Mouse (Mus musculus) urinary bladder, postnatal 10 days (tissue): ENCODE measurements around the gene Polr3h.

Experiments
- DNase-seq: peaks from one replicate; pipeline ENCODE4 v3.0.0; 2022; ENCODE audit warnings: low spot score

The Polr3h gene

DNA sequence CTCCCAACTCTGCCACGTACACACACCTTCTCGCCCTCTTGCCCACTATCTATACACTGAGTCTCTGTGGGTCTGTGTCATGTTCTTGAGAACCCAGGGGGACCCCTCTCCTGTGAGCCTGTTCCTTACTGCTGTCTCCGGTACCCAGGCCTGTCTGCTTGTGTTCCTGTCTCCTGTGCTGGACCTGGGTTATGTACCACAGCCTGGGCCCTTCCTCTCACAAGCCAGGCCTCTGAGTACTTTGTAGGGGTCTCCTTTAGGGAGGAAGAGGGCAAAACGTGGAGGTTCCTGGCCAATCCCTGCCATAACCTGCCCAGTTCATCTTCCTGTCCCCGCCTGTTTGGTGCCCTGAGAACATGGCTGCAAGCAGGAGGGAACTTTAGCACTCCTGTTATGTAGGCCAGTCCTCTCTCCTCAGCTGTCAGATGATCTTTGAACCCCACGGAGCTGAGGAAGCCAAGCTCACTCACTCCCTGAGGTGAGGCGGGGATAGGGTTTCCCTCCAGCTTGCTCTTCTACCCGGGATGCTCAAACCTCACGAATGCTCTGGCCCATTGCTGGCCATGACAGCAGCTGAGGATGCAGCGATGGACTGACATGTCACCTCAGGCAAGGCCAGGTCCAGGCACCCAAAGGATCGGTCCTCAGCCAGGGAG is 23.6 kb upstream of the Polr3h start:
- no peak for DNase-seq

DNA sequence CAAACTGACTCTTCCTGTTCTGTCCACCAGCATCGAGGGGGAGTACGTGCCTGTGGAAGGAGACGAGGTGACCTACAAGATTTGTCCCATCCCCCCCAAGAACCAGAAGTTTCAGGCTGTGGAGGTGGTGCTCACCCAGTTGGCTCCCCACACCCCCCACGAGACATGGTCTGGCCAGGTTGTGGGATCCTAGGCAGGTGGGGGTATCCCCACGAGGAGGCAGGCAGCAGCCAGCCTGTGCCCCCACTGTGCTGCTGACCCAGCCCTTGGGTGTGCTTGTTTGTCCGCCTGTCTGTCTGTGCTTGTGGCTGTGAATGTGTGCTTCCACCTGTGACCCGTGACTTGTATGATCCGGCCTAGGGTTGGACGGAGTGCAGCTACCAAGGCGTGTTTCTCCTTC is 23.0 kb upstream of the Polr3h start:
- no peak for DNase-seq

DNA sequence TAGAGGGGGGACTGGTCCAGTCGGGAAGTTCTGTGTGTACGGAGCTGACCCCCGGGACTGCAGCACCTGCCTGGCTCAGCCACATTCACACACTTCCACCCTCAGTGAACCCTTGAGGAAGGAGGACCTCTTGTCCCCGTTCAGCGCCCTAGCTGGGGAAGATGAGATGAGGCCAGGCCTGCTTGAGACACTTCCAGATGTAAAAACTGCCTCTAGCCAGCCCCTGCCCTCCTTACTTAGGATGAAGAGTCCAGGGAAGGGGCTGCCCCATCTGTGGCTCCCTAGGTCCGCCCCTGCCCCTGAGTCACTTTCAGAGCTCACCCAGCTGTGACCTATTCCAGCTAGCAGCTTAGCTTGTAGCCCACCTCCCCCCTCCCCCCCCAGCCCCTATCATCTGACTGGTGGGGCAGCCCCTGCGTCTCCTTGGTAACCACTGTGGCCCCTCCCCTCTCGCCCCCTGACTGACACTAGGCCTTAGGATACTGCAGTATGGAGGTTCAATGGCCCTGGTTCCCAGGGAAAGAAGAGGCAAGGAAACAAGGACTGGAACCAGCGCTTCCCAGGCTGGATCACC is 17.2 kb upstream of the Polr3h start:
- DNase-seq, result no peak

DNA sequence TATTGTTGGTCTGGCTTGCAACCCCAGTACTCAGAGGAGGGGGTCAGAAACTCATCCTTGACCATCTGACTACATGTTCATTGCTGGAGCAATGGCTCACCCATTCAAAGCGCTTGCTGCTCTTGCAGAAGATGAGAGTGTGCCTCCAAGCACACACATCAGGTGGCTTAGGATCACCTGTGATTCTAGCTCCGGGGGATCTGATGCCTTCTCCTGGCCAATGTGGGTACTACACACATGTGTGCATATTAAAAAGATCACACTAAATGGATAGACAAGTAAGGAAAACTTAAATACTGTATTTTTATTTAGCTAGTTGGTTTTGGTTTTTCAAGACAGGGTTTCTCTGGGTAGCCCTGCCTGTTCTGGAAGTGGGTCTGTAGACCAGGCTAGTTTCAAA is 15.0 kb upstream of the Polr3h start:
- no peak for DNase-seq

DNA sequence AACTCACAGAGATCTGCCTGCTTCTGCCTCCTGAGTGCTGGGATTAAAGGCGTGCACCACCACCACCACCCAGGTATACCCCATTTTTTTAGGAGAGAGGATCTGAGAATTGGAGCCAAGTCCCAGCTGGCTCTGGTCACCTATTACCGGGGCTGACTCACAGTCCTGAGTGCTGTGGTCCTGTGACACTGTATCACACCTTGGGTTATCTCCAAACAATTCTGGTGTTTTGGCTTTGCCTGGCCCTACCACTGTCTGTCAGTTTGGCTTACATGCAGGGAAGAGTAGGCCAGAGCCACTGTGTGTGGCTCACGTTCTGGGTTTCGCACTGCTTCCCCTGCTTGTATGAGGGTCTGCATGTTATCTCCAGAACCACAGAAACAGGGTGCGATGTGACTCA is 14.2 kb upstream of the Polr3h start:
- no peak for DNase-seq

DNA sequence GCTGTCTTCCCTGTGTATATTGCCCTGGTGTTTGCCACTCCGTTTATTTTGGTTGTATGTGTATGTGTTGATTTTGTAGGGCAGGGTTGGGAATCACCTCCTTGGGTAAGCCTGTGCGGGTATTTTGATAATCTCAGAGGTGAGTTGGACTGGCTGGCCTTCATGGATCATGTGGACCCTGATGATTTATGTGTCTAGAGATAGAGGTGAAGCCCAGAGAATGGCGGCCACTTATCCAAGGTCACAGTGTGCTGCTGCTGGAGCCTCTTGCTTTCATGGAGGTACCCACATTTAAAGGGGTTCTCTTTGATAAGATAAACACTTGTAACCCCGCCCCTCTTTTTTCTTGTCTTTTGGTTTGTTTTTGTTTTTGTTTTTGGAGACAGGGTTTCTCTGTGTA is 13.7 kb upstream of the Polr3h start:
- no peak for DNase-seq

DNA sequence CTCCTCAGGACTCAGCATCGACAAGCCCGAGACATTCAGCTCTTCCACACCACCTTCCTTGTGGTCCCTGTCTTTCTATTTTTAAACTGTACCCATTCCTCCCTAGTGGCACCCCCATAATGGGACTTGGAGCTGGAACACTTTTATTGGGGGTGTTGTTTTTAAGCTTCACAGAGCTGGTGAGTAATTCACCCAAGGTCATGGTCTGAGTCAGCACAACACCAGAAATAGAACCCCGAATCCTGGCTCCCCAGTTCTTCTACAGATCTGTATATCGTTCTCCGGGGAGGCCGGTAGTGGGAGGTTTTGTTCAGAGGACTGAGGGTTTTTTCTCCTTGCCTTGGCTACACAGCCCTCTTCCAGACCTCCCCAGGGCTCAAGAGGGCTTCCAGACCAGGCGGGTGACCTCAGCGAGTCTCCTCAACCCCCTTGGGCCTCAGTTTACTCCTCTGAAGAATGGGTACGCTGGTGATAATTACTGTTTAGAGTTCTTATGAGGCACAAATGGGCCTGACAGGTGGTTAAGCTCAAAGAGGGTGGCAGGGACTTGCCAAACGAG is 13.2 kb upstream of the Polr3h start:
- no peak for DNase-seq

DNA sequence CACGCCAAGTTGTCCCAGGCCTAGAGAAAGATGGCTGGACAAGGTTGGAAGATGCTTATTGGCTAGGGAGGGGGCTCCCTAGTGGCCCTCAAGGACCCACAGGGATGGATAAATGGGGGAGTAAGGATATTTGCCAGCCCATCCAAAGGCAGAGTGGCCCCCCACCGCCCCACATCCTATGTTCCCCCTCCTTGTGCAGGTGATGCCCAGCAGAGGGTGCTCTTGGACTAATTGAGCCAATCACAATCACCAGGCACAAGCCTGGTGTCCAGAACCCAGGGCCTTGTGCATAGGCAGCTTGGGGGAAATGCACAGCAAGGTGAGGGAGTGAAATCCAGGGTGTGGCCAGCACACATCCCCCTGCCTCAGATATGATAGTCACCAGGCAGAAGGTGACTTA is 12.2 kb upstream of the Polr3h start:
- no peak for DNase-seq

DNA sequence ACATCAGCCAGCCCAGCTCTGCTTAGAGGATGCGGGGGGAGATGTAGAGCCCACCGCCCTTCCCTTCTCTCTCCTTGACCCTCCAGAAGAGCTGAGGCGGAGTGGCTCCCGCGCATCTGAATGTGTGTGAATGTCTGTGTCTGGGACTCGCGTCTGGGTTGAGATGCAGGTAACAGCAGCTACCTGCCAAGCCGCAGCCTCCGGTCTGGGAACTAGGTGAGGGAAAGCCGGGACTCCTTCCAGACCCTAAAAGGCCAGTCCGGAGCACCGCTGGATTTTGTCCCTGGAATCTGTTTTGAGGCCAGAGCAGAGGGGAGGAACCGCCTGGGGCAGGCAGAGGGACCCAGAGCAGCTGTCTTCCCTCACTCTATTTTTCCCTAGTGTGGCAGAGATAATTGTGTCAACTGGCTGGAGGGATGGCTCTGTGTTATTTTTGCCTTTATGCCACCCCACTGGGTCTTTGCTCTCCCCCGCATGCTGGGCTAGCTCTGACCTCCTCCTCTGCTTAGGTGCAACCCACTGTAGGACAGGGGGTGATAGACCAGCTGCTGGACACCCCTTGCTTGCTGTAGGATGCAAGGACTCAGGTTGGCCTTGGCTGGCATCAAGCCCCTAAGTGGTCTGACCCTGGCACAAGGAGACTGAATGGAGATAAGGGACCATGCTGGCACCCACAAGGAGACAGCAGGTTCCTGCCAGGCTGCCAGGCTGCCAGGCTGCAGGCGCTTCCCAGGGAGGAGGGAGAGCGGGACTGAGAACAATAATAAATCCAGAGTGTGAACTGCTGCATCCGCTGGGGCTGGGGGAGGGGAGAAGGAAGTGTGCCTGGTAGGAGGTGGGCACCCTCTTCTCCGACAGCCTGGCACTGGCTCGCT is 11.3 kb upstream of the Polr3h start:
- no peak for DNase-seq

DNA sequence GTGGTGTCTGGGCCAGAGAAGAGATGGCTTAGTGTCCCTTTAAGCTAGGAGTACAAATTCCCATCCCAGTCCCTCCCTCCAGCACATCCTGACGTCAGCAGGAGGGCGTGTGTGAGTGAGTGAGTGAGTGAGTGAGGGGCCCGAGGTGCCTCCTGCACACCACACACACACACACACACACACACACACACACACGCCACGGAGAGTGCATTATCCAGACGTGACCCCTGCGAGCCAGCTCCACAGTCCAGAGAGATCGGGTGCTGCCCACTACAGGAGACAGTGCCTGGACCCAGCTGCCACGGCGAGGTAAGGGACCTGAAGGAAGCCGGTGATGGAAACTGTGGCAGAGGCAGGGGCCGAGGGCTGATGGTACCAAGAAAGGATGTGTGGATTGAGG is 10.6 kb upstream of the Polr3h start, which contains the start of gene Csdc2:
Gene Csdc2 (plus strand): TSS at position 81 of the 400 bp plus-strand sequence.
- DNase-seq, result no peak

DNA sequence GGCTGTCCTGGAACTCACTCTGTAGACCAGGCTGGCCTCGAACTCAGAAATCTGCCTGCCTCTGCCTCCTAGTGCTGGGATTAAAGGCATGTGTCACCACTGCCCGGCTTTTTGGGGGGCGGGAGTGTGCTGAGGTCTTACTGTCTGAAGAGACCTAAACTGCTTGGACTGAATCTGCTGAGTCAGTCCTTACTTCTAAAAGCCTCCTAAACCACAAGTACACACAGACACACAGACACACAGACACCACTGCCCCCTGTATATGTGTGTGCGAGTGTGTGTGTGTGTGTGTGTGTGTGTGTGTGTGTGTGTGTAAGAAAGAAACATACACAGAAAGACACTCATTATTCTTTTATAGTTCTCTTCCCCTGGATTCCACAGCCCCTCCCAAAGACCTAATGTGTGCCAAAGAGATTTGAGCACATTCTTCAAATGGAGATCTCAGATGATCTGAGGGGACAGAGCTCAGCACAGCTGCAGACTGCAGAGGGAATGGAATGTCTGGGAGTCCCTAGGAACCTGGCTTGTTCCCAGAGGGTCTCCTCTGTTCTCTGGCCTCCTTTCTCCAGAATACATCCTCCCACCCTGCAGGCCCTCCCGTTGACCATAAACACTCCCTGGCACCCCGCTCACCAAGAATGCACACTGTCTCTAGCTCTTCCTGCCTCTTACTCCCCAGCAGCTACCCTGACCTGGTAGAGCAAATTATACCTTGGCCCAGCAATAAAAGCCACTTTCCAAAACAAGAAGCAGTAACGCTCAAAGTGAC is 10.0 kb upstream of the Polr3h start:
- no peak for DNase-seq

DNA sequence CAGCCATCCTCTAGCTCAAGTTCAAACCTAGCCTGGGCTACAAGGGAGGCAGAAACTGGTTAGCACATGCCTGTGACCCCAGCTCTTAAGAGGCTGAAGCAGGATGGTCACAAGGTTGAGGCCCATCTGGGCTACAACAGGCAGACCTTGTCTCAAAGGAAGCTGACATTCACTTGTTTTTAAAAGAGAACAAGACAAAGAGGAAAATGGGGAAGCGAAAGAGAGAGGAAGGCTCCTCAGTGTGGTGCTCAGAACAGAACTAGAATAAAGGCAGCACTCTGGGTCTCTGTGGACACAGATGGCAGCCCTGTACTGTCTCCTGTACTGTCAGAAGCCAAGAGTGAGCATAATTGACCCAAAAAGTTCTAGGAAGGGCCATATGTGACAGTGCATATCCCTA is 7.9 kb upstream of the Polr3h start:
- no peak for DNase-seq

DNA sequence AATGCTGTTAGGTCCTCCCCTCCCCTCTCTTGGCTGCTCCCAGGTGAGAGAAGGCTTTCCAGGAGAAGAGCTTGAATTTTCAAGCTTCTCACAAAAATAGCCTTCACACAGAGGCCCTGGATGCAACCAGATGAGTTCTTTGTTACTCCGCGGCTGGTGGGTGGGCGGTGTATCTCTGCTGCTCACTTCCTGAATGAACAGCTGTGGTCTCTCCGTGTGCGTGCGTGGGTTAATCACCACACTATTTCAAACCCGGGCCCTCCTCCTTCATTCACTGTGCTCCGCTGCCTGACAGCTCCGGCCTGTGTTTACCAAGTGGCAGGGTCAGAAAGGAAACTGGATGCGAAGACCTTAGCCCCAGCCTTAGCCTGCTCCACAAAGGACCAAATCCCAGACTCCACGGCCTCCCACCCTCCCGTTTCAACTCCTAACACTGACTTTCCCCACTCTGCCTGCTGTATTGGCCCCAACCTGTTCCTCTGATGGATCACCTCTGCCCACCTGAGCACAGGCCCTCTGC is 7.0 kb upstream of the Polr3h start:
- DNase-seq, result no peak

DNA sequence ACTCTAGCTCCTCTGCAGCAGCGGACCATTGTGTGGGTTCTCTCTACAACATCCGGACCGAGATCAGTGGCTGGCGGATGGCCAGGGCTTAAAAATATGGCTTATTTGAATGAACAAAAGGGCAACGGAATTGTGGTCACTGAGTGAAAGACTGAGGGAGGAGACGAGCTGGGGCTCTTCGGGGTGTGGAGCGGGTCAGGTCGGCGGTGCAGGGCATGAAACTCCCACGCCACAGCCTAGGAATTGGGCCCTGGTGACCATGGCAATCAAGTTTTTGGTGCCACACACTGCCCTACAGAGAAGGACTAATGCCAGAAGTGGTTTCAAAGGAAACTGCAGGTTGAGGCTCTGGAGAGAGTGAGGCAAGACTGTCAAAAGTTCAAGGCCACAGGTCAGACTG is 2.2 kb upstream of the Polr3h start:
- DNase-seq, result no peak

DNA sequence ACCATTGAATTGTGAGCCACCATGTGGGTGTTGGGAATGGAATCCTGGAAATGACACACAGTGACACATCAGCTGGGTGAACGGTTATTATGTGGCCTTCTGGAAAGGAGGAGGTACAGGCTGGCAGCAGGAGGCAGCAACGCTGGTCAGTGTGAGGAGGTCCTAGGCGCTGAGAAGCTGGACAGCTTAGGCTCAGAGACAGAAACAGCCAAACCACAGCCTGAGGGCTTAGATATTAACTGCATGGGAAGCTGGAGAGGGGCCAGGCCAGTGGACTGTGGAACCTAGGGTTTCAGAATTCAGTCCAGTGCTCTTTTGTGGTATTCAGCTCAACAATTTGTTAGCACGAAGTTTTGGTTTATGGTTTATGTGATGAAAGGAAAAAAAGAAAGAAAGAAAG is 1.7 kb upstream of the Polr3h start:
- no peak for DNase-seq

DNA sequence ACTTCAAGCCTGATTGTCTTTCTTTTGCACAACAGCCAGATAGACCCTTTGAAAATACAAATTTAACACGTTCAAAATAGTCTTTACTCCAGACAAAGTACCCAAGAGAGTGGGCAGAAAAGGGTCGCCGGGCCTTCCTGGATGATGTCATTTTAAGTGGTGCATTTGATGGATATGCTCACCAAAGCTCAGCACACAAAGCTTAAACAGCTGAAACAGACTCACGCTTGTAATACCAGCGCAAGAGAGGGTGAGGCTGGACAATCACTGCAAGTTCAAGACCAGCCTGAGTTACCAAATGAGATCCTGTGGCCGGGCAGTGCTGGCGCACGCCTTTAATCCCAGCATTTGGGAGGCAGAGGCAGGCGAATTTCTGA is 394 bp upstream of the Polr3h start:
- DNase-seq, result no peak

DNA sequence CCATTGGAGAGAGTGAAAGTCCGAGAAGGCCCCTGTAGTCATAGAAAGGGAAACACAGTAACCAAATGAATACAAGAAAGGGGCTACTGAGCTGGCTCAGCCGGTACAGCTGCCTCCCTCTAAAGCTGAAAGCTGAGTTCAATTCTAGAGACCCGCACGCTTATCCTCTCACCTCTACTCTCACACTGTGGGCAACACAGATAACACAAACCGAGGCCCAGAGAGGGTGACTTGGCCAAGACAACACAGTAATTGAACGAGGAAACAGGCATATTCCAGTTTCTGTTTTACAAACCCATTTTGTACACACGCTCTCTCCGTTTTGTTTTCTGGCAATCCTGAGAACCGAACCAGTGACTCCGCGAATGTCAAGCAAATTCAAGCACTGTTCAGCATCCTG is 1.1 kb downstream of the Polr3h start:
- no peak for DNase-seq

DNA sequence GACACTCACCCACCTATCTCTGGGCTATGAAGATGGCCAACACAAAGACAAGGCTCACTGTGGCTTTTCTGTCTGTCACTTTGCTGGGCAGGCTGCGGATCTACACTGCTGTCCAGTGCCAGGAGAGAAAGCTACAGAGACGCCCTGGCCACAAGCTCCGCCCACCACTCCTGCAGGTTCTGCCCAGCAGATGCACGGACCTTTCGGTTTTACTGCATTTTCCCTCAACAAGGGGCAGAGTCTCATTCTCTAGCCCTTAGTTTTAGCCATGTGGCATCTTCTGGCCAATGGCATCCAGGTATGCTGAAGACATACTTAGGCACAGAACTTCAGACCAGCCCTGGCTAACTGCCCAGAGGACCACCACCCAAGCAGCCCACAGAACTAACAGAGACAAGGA is 4.8 kb downstream of the Polr3h start:
- DNase-seq, result no peak

DNA sequence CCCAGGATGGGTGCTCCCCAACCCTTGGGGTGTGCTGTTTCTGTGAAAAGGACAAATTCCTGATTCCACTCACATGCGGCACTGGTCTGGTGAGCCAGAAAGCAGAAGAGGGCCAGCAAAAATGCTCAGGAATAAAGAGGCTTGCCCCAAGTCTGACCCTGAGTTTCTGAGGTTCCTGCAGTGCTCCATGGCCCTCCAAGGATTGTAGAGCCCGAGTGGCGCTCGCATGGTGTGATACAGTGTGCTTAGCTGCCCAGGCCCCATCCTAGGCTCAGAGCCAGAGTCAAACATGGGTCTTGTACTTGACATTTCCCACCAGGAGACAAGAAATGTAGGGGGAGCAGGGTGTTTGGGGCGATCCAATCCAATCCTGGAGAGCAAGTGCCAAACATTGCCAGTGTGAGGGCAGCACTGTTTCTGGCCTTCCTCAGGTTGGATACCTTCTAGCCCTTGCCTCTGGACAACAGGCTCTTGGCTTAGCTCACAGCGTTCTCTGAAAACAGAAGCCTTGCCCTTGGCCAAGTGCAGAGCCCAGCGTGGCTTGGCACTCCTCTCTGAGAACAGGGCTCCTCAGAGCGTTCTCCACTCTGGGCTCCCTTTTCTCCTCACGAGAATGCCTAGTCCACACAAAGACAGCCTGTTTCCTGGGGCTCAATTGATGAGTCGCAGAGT is 5.4 kb downstream of the Polr3h start:
- no peak for DNase-seq

DNA sequence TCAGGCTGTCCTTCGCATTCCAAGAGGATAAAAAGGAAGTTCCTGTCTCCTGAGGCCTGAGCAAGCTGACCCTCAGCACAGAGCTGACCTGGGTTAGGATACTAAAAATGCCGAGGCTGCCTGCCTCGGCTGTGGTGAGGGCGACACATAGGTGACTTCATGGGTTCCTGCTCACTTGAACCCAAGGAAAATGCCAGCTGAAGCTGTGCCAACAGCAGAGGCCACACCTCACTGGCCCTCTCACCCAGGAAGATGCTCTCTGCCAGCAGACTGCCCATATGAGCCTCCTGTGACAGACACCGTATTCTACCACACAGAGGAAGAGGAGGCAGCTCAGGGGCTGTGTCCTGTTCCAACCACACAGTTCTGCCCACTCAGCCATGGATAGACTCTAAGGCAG is 7.0 kb downstream of the Polr3h start:
- DNase-seq, result no peak

DNA sequence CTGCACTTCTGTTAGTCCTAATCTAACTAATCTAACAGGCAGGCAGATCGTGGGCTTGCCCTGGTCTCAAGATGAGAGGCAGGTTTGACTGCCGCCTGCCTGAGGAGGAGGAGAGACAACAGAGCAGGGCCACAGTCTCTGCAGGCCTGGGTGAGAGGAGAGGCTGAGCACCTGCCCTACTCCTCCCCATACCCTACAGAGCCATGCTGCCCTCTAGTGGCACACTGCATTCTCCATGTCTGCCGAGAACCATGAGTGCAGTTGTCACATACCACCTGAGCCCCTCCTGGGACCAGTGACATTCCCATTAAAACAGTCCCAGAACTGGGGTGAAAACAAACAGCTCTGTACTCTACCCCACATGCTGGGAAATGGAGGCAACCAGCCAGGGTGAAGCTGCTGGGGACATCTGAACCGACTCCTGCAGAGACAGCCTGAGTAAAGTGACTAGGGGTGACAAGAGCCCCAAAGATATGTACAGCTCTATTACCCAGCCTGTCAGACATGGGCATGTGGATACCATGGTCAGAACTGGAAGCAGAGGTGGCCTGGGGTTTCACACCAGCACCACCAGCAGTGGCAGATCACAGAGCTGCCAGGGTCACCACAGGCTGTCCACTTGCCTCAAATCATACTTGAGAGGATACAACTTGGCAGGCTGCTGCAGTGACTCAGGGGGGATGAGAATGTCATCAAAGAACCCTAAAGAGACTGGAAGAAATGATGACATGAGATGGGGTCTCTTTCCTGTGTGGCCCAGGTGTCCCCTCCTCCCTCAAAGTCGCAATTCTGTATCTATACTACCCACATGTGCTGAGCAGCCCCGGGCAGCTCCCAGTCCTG is 8.2 kb downstream of the Polr3h start:
- DNase-seq, result no peak
